Mouse (Mus musculus): Measurements from ENCODE around the gene Ptprn2. TPM values are rescaled to one million over a fixed set of nuclear protein-coding genes. Genes with fewer than 3 reads are reported as not detected.

The Ptprn2 gene
- total RNA-seq, 2 experiments from 2014 or later: not detected

GRCm38 (mm10) chr12:117041409-117041808 lies 555.9 kb downstream of the Ptprn2 start:
- ATAC-seq (ENCODE audit: poor library complexity, severe bottlenecking): no peak

GRCm38 (mm10) chr12:117042706-117043105 lies 557.2 kb downstream of the Ptprn2 start:
- ATAC-seq (ENCODE audit: poor library complexity, severe bottlenecking): no peak

- no peak for ATAC-seq (ENCODE audit: poor library complexity, severe bottlenecking)
These were observed 562.1 kb downstream of the Ptprn2 start for GRCm38 (mm10) chr12:117047384-117048251.

GRCm38 (mm10) chr12:117049829-117050228 lies 564.3 kb downstream of the Ptprn2 start:
- ATAC-seq (ENCODE audit: poor library complexity, severe bottlenecking): no peak

- ATAC-seq (ENCODE audit: poor library complexity, severe bottlenecking): no peak
These were observed 567.8 kb downstream of the Ptprn2 start for GRCm38 (mm10) chr12:117053223-117053850.

GRCm38 (mm10) chr12:117053851-117054769 lies 568.6 kb downstream of the Ptprn2 start:
- ATAC-seq (ENCODE audit: poor library complexity, severe bottlenecking): no peak

- no peak for ATAC-seq (ENCODE audit: poor library complexity, severe bottlenecking)
These were observed 569.5 kb downstream of the Ptprn2 start for GRCm38 (mm10) chr12:117054925-117055570.

- no peak for ATAC-seq (ENCODE audit: poor library complexity, severe bottlenecking)
These were observed 572.9 kb downstream of the Ptprn2 start for GRCm38 (mm10) chr12:117058184-117058958.

- no peak for ATAC-seq (ENCODE audit: poor library complexity, severe bottlenecking)
These were observed 573.5 kb downstream of the Ptprn2 start for GRCm38 (mm10) chr12:117058975-117059374.

GRCm38 (mm10) chr12:117077664-117078063 lies 592.1 kb downstream of the Ptprn2 start:
- peak; percentile 95 for ATAC-seq (ENCODE audit: poor library complexity, severe bottlenecking)

GRCm38 (mm10) chr12:117078945-117079344 lies 593.4 kb downstream of the Ptprn2 start:
- no peak for ATAC-seq (ENCODE audit: poor library complexity, severe bottlenecking)

GRCm38 (mm10) chr12:117079724-117080123 lies 594.2 kb downstream of the Ptprn2 start:
- ATAC-seq (ENCODE audit: poor library complexity, severe bottlenecking): no peak

- ATAC-seq (ENCODE audit: poor library complexity, severe bottlenecking): no peak
These were observed 598.6 kb downstream of the Ptprn2 start for GRCm38 (mm10) chr12:117083856-117084701.

GRCm38 (mm10) chr12:117084702-117085409 lies 599.3 kb downstream of the Ptprn2 start:
- no peak for ATAC-seq (ENCODE audit: poor library complexity, severe bottlenecking)

GRCm38 (mm10) chr12:117085661-117086335 lies 600.3 kb downstream of the Ptprn2 start:
- ATAC-seq (ENCODE audit: poor library complexity, severe bottlenecking): no peak

- ATAC-seq (ENCODE audit: poor library complexity, severe bottlenecking): no peak
These were observed 607.0 kb downstream of the Ptprn2 start for GRCm38 (mm10) chr12:117092345-117093107.

GRCm38 (mm10) chr12:117095941-117096340 lies 610.4 kb downstream of the Ptprn2 start:
- ATAC-seq (ENCODE audit: poor library complexity, severe bottlenecking): no peak

Measured in megakaryocyte, adult 5-6 weeks (primary cell).